Mouse (Mus musculus) neural tube, embryonic 15.5 days (tissue): ENCODE results near the gene Ppp2ca. TPM values are rescaled to one million over a fixed set of nuclear protein-coding genes. Genes with fewer than 3 reads are reported as not detected.
"Not testable (repeated sequence)": the region's sequence is repeated elsewhere in the genome, so short reads cannot be mapped to it uniquely, and the experiment has no call there.

Experiments used
- ATAC-seq: fragments of 200-750 bp; cut with Nextera tagmentation; 2 replicates; pipeline ENCODE4 v1.8.0; 2017; ENCODE audit warnings: mild to moderate bottlenecking, moderate TSS enrichment, moderate library complexity; ENCODE audit not compliant: low FRiP score
- H3K27ac ChIP-seq: fragments of 300-500 bp; sonication (generic); replicated peaks from 2 replicates; pipeline ENCODE4 v1.5.1; 2015; ENCODE audit warnings: mild to moderate bottlenecking, inconsistent platforms
- H3K27me3 ChIP-seq: fragments of 300-500 bp; sonication (generic); replicated peaks from 2 replicates; pipeline ENCODE4 v1.6.1; 2015; ENCODE audit warnings: inconsistent platforms
- H3K36me3 ChIP-seq: fragments of 300-500 bp; sonication (generic); 2 replicates; pipeline ENCODE4 v1.6.1; 2015; ENCODE audit warnings: inconsistent platforms
- H3K4me1 ChIP-seq: fragments of 300-500 bp; sonication (generic); 2 replicates; pipeline ENCODE4 v1.6.1; 2015; ENCODE audit warnings: inconsistent platforms
- H3K4me2 ChIP-seq: fragments of 300-500 bp; sonication (generic); 2 replicates; pipeline ENCODE4 v1.6.1; 2015; ENCODE audit warnings: inconsistent platforms, mild to moderate bottlenecking, moderate library complexity
- H3K4me3 ChIP-seq: fragments of 300-500 bp; sonication (generic); replicated peaks from 2 replicates; pipeline ENCODE4 v1.5.1; 2015; ENCODE audit warnings: mild to moderate bottlenecking, inconsistent platforms
- H3K9ac ChIP-seq: fragments of 300-500 bp; sonication (generic); replicated peaks from 2 replicates; pipeline ENCODE4 v1.6.1; 2015; ENCODE audit warnings: mild to moderate bottlenecking, inconsistent platforms
- H3K9me3 ChIP-seq: fragments of 300-500 bp; sonication (generic); replicated peaks from 2 replicates; pipeline ENCODE4 v1.6.1; 2016; ENCODE audit warnings: inconsistent platforms
- WGBS: fragments of 180-500 bp; shearing (Covaris S2); methylation state at CpG from one replicate; pipeline ENCODE4 v1.1.7; 2015; ENCODE audit warnings: mixed read lengths; 5-methylcytosine and 5-hydroxymethylcytosine counted together
- polyA plus RNA-seq: library from polyadenylated mRNA; unstranded; fragments of >200 nt; fragmentation: Nextera tagmentation; extraction: Ambion mirVana; gene quantifications from 2 replicates; pipeline ENCODE4 v1.2.1, GENCODE M21; 2015

The Ppp2ca gene
- polyA plus RNA-seq, 1 experiment from 2014 or later, result 130 TPM

DNA sequence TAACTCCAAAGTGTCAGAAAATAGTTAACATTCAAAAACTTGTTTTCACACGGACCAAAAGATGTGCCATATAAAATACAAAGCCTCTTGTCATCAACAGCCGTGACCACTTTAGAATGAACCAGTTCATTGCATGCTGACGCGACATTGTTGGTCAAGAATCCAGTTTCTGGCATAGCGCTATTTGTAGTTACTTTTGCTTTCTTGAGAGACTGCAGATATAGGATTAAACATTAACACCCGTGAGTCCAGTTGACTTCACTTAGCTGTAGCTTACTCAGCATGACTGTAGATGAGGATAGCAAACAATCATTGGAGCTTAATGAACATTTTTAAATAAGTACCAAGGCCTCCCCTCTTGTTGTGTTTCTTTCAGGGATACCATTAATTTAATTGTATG is 23.6 kb downstream of the Ppp2ca start:
- Histone ChIP-seq H3K4me1 (no peaks in the 10 kb centered on the region), H3K27me3 (no peaks in the 10 kb centered on the region), H3K9ac (no peak overlapping the region), H3K9me3 (no peaks in the 10 kb centered on the region), H3K4me2 (no peak overlapping the region), H3K4me3 (no peak overlapping the region), H3K36me3 (peaks cover 77% of the 10 kb centered on the region), H3K27ac (no peak overlapping the region)
- no peak for ATAC-seq
- 90% methylated on average over 6 of the region's 6 CpGs for WGBS

GRCm38 (mm10) chr11:52124468-52124867 is 26.0 kb downstream of the Ppp2ca start:
- no peak overlapping the region for H3K4me2 ChIP-seq
- no peaks in the 10 kb centered on the region for H3K9me3 ChIP-seq
- H3K4me1 ChIP-seq, result peaks cover 3% of the 10 kb centered on the region; the same call in 1 of the 2 replicates
- ATAC-seq, result no peak
- H3K27me3 ChIP-seq, result no peaks in the 10 kb centered on the region
- H3K36me3 ChIP-seq, result peaks cover 53% of the 10 kb centered on the region
- H3K27ac ChIP-seq, result no peak overlapping the region
- H3K4me3 ChIP-seq, result no peak overlapping the region
- WGBS, result 93% methylated on average over 4 of the region's 4 CpGs
- H3K9ac ChIP-seq, result no peak overlapping the region

- 63% methylated on average over 3 of the region's 3 CpGs for WGBS
- no peaks in the 10 kb centered on the region for H3K27me3 ChIP-seq
- H3K4me1 ChIP-seq, result peaks cover 3% of the 10 kb centered on the region; the same call in 1 of the 2 replicates
- no peak overlapping the region for H3K27ac ChIP-seq
- no peak for ATAC-seq
- H3K9me3 ChIP-seq, result no peaks in the 10 kb centered on the region
- peaks cover 28% of the 10 kb centered on the region for H3K36me3 ChIP-seq
- H3K9ac ChIP-seq, result no peak overlapping the region
- H3K4me3 ChIP-seq, result no peak overlapping the region
- no peak overlapping the region for H3K4me2 ChIP-seq
Measured at GRCm38 (mm10) chr11:52127169-52127568, 28.7 kb downstream of the Ppp2ca start.

- H3K9me3 ChIP-seq, result no peaks in the 10 kb centered on the region
- peaks cover 22% of the 10 kb centered on the region for H3K36me3 ChIP-seq
- no peaks in the 10 kb centered on the region for H3K27me3 ChIP-seq
- no peak overlapping the region for H3K9ac ChIP-seq
- no peak overlapping the region for H3K4me3 ChIP-seq
- 83% methylated on average over 5 of the region's 5 CpGs for WGBS
- no peak overlapping the region for H3K4me2 ChIP-seq
- H3K4me1 ChIP-seq, result peaks cover 3% of the 10 kb centered on the region; the same call in 1 of the 2 replicates
- no peak for ATAC-seq
- no peak overlapping the region for H3K27ac ChIP-seq
Measured at GRCm38 (mm10) chr11:52127760-52128159, 29.3 kb downstream of the Ppp2ca start.

DNA sequence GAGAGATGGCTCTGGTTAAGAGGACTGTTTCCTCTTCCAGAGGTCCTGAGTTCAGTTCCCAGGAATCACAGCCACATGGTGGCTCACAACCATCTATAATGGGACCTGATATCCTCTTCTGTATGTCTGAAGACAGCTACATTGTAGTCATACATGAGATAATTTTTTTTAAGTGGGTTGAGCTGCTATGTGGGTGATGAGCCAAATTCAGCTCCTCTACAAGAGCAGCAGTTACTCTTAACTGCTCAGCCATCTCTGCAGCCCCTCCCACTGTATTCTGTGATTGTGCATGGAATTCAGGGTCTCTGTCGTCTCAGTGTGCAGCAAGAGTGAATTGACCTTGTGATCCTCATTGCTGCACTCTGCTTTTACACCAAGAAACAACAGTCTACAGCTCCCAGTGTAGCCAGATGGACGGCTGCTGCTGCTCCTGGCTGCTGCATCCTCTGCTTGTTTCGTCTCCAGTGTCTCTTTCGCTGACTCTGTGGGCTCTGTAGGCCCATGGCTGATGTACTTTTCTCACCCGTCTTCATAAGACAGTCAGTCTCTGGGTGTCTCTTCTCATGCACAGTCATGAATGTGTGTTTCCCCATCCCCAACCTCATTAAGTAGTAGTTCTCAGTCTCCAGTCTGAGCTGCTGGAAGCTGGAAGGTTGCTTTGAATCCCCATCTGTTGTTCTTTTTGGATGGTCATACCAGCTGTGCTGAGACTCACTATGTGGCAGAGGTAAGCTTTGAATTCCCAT is 30.0 kb downstream of the Ppp2ca start:
- no peaks in the 10 kb centered on the region for H3K9me3 ChIP-seq
- H3K4me2 ChIP-seq, result no peak overlapping the region
- H3K27ac ChIP-seq, result no peak overlapping the region
- H3K4me1 ChIP-seq, result peaks cover 3% of the 10 kb centered on the region; the same call in 1 of the 2 replicates
- H3K9ac ChIP-seq, result no peak overlapping the region
- peaks cover 18% of the 10 kb centered on the region for H3K36me3 ChIP-seq
- H3K27me3 ChIP-seq, result no peaks in the 10 kb centered on the region
- H3K4me3 ChIP-seq, result no peak overlapping the region
- WGBS, result 63% methylated on average over 5 of the region's 5 CpGs
- ATAC-seq, result no peak

DNA sequence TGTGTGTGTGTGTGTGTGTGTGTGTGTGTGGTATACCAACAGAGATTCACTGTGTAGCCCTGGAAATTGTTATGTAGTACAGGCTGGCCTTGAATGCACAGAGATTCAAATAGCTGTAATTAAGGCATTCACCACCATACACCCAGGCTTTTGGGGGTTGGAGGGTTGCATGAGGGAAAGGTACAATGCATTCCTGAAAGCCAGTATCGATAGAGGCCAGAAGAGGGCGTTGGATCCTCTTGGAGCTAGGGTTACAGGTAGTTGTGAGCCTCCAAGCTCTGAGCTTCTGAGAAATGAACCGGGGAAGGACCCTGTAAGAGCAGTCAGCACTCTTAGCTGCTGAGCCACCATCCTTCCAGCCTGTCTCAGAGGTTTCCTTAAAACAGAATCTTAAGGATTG is 30.7 kb downstream of the Ppp2ca start:
- Histone ChIP-seq H3K36me3 (peaks cover 13% of the 10 kb centered on the region), H3K4me3 (no peak overlapping the region), H3K4me2 (no peak overlapping the region), H3K4me1 (peaks cover 3% of the 10 kb centered on the region; the same call in 1 of the 2 replicates), H3K9me3 (no peaks in the 10 kb centered on the region), H3K27me3 (no peaks in the 10 kb centered on the region), H3K9ac (no peak overlapping the region), H3K27ac (0 out of 2 replicates have a peak overlapping the region, but pooled peaks have one; percentile 18)
- ATAC-seq, result no peak
- 32% methylated on average over 3 of the region's 3 CpGs for WGBS

GRCm38 (mm10) chr11:52129621-52130450 is 31.4 kb downstream of the Ppp2ca start:
- H3K4me2 ChIP-seq, result no peak overlapping the region
- no peak for ATAC-seq
- H3K9ac ChIP-seq, result no peak overlapping the region
- 73% methylated on average over 10 of the region's 10 CpGs for WGBS
- 0 out of 2 replicates have a peak overlapping the region, but pooled peaks have one; percentile 18 for H3K27ac ChIP-seq
- H3K4me3 ChIP-seq, result no peak overlapping the region
- no peaks in the 10 kb centered on the region for H3K27me3 ChIP-seq
- peaks cover 3% of the 10 kb centered on the region; the same call in 1 of the 2 replicates for H3K4me1 ChIP-seq
- 0 out of 2 replicates have a peak, but pooled peaks cover 1% of the 10 kb centered on the region for H3K9me3 ChIP-seq
- peaks cover 7% of the 10 kb centered on the region for H3K36me3 ChIP-seq

DNA sequence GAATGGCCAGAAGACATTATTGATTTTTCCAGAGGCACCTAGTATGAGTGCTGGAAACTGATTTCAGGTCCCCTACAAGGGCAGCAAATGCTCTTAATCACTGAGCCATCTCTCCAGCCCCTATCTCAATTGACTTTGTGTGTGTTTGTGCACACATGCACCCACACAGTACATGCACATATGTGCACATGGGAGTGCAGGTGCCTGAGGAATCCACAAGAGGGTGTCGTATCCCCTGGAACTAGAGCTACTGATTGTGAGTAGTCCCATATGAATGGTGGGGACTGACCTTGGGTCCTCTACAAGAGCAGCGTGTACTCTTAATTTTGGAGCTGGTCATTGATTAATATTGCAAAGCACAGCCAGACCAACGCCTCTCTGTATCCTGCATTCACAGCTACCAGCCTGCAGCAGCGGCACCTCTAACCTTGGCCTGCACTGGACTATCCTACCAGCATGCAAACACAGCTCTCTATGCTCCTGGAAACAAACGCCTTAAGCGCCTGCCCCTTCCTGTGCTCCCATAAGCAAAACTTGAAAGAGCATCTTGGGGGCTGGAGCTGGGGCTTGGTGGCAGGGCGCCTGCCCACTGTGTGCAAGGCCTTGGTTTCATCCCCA is 32.1 kb downstream of the Ppp2ca start:
- no peak overlapping the region for H3K4me2 ChIP-seq
- 88% methylated on average over 7 of the region's 7 CpGs for WGBS
- H3K9me3 ChIP-seq, result peaks cover 8% of the 10 kb centered on the region; the same call in 1 of the 2 replicates
- peaks cover 3% of the 10 kb centered on the region; the same call in 1 of the 2 replicates for H3K4me1 ChIP-seq
- no peaks in the 10 kb centered on the region for H3K36me3 ChIP-seq
- ATAC-seq, result no peak
- no peak overlapping the region for H3K27ac ChIP-seq
- H3K27me3 ChIP-seq, result no peaks in the 10 kb centered on the region
- H3K4me3 ChIP-seq, result no peak overlapping the region
- H3K9ac ChIP-seq, result no peak overlapping the region

GRCm38 (mm10) chr11:52143675-52144074 is 45.2 kb downstream of the Ppp2ca start:
- H3K36me3 ChIP-seq, H3K9me3 ChIP-seq, H3K4me3 ChIP-seq, H3K27ac ChIP-seq, H3K4me2 ChIP-seq, H3K27me3 ChIP-seq, H3K4me1 ChIP-seq, H3K9ac ChIP-seq: not testable (repeated sequence)
- 54% methylated on average over 4 of the region's 4 CpGs for WGBS
- ATAC-seq, result peak; percentile 70; the same call in 1 of the 2 replicates

GRCm38 (mm10) chr11:52145428-52145827 is 46.9 kb downstream of the Ppp2ca start, which contains the start of gene Olfr1373:
Gene Olfr1373, minus strand, starts transcription at chr11:52145528.
- not testable (repeated sequence) for H3K9me3 ChIP-seq, H3K36me3 ChIP-seq, H3K4me1 ChIP-seq, H3K27me3 ChIP-seq, H3K4me2 ChIP-seq, H3K9ac ChIP-seq, H3K27ac ChIP-seq, H3K4me3 ChIP-seq, ATAC-seq
- WGBS, result 80% methylated on average over 1 of the region's 1 CpGs

DNA sequence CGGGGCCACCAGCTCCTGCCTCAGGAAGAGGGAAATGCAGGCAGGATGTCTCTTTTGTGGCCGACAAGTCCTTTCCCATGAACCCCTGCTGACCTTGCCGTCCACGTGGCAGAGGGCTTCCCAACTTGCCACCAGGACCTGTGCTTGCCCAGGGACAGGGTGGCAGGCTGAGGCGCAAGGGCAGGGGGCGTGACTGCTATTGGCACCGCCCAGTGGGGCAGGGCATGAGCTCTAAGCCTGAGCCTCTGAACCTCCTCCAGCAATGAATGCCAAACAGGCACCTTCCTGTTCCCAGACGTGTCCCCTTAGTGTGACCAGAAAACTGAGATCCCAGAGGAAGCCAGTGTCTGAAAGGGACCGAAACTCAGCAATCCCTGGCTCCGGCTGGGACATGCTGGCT is 65.4 kb downstream of the Ppp2ca start:
- H3K9ac ChIP-seq, result no peak overlapping the region
- no peaks in the 10 kb centered on the region for H3K36me3 ChIP-seq
- peaks cover 24% of the 10 kb centered on the region for H3K27me3 ChIP-seq
- H3K27ac ChIP-seq, result no peak overlapping the region
- H3K4me3 ChIP-seq, result no peak overlapping the region
- H3K4me1 ChIP-seq, result peaks cover 16% of the 10 kb centered on the region
- no peaks in the 10 kb centered on the region for H3K9me3 ChIP-seq
- no peak for ATAC-seq
- H3K4me2 ChIP-seq, result no peak overlapping the region
- 46% methylated on average over 10 of the region's 10 CpGs for WGBS
